Mouse (Mus musculus) C2C12 (cell line): Measurements from ENCODE around the gene Arl2.

Experiments
- CEBPB ChIP-seq: IDR thresholded peaks from one replicate; pipeline ENCODE4 v1.6.1; 2011; ENCODE audit warnings: low read depth, mild to moderate bottlenecking, control low read depth, moderate library complexity
- CTCF ChIP-seq: IDR thresholded peaks from one replicate; pipeline ENCODE4 v1.5.1; 2011; ENCODE audit not compliant: control insufficient read depth, insufficient read depth, insufficient read length
- MYOD1 ChIP-seq: IDR thresholded peaks from one replicate; pipeline ENCODE4 v1.6.1; 2011; ENCODE audit warnings: low read depth; ENCODE audit not compliant: control insufficient read depth, insufficient read length
- USF1 ChIP-seq: IDR thresholded peaks from one replicate; pipeline ENCODE4 v1.6.1; 2011; ENCODE audit warnings: low read depth, mild to moderate bottlenecking, control low read depth, moderate library complexity

GRCm38 (mm10) chr19:6156372-6156771 lies 15.0 kb upstream of the Arl2 start:
- TF ChIP-seq CTCF, result no peak
- TF ChIP-seq USF1, result no peak
- TF ChIP-seq CEBPB, result no peak
- TF ChIP-seq MYOD1, result no peak
